Mouse (Mus musculus) layer of hippocampus, adult 9-10 months (tissue): ENCODE results near the gene Traf6.
"Not testable (repeated sequence)": the region's sequence is repeated elsewhere in the genome, so short reads cannot be mapped to it uniquely, and the experiment has no call there.

Source experiments
- DNase-seq: peaks from one replicate; pipeline ENCODE4 v3.0.0; 2022; ENCODE audit warnings: low spot score

Traf6 gene

DNA sequence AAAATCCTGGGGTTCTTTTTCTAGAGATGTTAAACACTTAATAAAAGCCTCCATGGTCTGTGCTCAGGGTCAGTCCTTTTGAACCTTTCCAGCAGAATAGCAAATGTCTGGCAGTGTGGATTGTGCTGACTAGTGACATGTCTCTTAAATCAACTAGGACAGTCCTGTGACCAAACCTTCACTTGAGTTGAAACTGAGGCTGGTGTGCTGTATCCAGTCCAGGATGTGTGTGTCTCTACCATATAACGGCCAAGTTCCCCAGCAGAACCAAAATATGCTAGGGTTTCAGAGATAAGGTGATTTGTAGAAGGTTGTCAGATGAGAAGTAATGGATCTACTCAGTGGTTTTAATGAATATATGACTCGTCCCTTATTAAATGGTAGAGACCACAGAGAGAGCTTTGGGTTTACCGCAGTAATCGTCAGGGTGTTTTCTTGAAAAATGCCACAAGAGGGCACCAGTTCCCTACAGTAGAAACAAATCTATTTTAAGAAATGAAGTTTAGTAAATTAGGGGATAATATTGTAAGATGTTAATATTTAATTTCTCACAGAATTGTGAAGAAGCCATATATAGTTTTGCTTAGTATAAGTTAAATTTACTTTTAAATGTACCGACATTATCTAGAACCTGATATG is 15.5 kb downstream of the Traf6 start:
- DNase-seq = no peak

DNA sequence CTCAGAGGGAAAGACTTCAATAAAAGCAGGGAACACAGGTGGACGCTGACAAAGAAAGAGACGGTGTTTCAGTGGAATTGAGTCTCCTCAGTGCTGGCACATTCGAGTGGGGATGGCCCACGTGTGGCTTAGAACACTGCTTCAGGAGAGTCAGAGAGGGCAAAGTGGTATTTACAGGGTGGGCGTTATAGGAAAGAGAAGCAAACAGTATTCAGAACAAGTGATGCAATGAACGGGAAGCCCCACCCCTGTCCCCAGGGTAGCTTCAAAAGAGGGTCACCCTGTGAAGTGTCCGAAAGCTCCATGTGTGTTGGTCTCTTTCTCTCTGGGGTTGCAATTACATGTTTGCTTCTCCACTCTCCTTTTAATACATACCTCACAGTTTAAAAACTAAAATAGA is 17.4 kb downstream of the Traf6 start:
- DNase-seq = no peak

DNA sequence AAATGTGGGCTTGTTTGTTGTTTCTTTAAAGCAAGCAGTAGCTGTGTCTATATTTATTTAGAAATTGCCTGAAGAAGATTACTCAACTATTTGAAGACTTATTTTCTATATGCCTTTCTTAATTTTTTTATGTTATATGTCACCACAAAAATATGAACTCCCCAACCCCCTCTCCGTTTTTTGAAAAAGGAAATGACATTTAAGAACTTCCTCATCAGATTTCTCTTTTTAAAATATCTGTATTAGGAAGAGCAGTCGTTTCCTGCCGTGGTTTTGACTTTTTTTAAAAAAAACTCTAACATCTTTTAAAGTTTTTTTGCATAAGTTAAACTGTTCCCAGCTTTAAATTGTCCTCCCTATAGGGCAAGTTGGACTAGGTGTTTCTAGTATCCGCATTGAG is 21.1 kb downstream of the Traf6 start:
- DNase-seq = no peak

DNA sequence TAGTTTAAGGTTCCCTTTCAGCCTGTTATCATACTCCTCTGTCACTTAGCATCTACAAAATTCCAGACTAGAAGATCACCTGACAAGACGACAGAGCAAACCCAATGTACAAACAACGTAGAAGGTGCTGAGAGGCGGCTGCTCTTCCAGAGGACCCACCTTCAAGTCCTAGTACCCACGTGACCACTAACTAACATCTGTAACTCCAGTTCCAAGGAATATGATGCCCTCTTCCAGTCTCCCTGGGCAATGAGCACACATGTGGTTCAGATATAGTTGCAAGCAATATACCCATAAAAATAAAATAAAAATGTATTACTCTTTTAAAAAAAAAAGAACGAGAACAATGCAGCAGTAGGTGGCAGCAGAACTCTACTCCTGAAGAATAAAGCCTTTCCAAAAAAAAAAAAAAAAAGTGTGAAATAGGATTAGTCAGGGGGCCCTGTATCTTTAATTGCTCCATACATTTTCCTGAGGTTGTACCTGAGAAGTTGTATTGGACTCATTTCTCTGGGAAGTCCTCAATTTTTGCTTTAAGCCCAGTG is 27.8 kb downstream of the Traf6 start:
- DNase-seq = no peak

DNA sequence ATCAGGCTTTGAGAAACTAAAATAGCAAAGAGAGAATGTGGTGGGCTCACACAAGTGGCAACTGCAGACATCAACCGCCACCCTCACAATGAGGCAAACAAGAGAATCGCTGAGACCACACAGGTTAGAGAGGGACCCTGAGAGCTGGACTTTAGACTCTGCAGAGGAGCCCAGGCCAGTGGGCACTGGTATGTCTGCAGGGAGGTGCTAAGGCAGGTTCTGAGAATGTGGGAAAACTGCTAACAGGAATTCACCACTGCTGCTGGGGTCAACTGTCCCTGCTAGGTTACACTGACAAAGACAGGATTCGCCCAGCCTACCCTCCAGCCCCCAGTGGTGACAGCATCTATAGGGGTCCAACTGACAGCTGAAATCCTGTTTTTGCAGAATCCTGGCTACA is 33.4 kb downstream of the Traf6 start:
- no peak for DNase-seq

DNA sequence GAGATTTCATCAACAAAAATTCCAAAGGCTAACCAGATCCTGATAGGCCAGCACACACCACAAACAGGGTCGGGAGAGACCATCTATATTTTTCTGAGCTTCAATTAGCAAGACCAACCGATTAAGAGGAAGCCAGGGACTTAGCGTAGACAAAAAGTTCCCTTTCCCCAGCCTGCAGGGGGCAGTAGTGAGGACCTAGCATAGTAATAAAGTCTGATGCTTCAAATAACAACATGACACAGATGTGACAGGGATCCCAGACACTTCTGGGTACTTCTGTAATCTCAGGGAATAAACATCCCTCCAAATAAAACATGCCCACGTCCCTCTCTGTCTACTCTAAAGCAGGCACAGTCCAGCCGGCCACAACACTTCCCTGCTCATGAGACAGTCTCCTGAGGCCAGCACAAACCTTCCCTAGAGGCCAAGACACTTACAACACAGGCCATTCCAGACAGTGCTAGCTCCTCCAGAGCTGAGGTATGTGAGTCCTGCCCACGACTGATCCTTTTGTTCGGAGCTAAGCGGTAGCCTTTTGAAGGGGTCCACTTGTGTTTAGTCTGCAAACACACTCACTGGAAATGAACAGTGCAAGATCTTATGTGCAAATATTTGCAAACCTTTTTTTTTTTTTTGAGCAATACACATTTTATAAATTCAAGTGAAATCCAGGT is 37.6 kb downstream of the Traf6 start:
- no peak for DNase-seq

DNA sequence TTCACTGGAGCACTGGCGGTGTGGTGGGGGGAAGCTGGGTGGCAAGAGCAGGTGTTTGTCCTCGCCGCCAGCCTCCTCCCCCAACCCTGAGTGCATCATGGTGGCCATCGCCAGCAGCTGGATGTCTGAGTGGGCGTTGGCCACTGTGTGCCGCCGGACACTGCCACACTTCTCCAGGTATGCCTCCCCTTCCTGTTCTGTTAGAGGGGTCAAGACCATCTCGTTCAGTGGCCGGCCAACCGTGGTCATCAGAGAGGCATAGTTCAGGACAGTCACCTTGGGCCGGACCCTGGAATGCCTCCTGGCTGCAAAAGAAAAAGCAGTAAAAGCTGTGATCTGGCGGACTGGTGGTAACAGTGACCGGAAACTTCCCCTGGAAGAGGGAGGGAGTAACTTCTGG is 38.9 kb downstream of the Traf6 start:
- DNase-seq = no peak

DNA sequence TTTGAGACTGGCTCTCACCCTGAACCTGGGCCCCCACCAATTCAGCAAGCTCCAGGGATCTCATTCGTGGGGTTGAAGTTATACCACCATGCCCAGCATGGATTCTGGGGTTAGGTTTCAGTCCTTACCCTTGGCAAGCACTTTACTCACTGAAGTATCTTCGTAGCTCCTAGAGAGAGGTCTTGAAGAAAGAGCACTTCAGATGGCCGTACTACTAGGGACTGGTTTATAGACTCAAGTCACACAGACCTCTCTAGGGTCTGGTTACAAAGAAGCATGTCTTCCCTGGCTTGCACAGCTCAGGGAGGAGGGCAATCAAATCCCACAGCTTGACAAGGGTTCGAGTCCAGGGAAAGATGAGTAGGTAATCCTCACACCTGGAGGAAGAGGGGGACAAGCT is 43.6 kb downstream of the Traf6 start:
- no peak for DNase-seq

DNA sequence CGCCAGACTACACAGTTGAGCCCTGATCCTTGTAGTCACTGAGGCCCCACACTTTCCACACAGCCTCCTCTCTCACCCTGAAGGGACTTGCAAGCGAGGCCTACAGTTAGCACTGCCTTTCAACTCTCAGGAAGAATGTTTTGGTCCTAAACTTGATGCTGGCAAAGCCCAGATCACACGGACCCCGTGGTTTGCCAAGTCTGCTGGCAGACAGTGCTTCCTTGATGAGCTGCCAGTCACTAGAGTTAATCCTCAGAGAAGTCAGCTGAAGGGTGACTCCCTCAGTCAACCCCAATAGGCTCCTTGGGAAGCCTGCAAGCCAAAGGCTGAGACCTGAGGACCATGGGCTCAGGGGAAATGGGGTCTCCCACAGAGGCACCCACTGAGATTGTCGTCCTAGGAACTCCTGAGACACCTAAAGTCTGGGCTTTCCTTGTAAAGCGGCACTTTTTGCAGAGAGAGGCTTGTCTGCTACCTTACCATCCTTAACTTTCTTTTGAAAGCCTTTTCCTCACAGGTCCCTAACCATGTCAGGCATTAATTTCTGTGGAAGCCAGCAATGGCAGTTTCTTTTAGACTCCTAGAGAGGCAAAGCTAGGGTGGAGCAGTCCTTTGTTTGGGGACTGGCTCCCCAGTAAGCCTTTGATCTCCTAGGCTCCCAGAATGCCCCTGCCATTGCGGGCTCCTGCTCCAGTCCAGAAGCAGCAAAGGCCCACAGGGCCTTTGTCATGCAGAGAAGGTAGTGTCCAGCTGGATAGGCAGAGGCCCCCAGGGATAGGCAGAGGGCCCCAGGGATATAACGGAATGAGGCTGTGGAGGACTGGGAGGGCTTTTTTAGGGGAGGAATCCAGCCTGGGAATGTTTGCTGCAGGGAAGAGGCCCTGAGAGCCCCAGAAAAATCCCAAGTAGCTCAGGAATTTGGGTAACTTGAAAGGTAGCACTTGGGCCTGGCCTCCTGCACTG is 44.4 kb downstream of the Traf6 start:
- no peak for DNase-seq

DNA sequence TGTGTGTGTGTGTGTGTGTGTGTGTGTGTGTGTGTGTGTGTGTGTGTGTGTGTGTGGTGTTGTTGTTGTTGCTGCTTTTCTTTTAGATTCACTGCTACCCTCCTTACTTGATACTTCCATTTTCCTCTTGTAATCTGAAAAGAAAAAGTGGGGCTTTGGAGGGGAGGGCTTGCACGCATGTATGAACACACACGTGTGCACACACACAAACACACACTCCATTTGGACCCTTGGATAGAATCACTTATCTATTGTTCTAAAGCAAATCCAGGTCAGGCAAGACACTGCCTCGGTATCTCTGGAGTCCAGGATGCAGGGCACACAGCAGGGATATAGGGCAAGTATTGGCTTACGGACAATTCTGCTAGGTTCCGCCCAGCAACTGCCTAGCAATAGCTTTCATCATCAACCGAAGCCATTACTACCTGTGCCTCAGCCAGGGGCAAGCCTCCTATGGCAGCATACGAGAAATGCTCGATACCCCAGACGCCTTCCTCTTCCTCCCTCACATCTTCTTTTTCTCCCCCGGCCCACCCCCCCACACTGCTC is 45.2 kb downstream of the Traf6 start:
- no peak for DNase-seq

DNA sequence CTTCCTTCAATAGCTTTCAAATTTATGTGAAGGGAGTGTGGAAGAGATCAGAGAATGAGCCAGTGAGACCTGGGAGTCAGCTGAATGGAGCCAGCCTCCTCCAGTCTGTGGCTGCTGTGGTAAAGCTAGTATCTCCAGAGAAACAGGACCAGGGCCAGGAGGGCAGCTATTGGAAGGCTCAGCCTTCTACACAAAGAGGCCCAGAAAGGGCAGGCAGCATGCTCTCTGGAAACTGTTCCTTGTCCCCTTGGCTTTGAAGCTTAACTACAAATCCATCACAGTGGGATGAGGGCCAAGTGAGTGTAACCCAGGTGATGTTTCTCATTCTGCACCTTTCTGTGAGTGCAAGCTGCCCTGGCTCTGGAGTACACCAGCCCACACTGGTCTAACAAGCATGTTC is 49.6 kb downstream of the Traf6 start:
- no peak for DNase-seq

DNA sequence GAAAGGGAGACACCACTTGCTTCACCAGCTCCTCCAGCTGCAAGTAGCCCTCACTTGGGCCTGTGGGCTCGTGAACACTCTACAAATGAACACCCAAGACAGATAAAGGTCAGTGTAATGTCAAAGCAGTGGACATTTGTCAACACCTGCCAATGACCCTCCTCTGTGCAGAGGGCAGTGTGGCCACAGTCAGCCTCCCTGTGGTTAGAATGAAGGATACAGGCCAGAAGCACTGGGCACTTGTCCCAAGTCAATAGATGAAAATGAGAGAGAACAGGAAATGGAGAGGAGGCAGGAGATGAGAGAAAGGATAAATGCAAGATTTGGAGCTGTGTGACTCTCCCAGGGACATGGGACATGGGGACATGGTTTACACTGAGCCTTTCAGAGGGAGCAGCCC is 51.2 kb downstream of the Traf6 start:
- DNase-seq = no peak

DNA sequence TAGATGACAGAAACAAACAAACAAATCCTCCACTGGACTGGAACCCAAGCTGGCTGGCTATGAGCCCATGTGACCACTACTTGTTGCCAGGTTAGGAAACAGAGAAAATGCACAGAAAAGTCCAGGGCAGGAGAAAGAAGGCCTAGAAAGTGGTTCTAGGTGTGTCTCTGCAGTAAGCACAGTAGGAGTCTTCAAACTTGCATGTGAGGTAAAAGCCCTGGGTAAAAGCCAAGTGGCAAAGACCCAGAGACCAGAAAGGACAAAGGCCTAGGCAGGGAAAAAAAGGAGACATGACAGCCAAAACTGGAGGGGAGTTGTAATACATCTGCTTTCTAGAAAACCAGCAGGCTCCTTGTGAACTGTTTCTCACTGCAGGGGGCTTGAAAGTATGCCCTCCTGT is 52.7 kb downstream of the Traf6 start:
- DNase-seq = no peak

DNA sequence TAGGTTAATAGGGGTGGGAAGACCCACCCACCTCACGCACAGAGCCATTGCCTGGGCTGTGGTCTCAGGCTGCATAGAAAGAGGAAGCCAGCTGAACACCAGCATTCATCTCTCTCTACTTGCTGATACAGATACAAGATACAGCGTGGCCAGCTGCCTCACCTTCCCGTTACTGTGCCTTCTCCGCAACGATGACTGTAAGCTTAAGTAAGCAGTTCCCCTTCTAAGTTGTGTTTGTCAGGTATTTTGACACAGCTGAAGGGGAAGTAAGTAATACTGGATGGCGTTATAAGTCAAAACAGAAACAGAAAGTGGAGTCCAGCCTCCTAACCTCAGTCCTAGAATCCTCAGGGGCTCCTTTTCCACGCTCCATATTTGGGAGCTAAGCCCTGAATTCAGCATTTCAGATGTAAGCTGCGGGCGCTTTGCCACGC is 54.6 kb downstream of the Traf6 start:
- DNase-seq = no peak

DNA sequence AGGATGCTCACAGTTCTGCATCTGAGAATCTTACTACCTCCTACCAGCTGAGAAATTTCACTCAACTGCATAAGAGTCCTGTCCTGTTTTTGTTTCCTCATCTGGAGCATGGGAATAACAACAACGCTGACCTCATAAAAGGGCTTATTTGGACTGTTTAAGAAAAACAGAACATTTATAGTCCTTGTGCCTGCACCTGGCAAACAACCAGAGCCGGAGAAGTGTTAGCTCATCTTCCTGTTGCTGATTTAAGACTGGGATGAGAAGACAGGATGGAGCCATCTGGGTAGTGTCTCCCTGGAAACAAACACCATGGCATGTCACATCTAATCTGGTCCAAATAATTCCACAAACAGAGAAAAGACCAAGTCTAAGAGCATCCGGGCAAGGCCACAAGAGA is 55.3 kb downstream of the Traf6 start:
- no peak for DNase-seq

DNA sequence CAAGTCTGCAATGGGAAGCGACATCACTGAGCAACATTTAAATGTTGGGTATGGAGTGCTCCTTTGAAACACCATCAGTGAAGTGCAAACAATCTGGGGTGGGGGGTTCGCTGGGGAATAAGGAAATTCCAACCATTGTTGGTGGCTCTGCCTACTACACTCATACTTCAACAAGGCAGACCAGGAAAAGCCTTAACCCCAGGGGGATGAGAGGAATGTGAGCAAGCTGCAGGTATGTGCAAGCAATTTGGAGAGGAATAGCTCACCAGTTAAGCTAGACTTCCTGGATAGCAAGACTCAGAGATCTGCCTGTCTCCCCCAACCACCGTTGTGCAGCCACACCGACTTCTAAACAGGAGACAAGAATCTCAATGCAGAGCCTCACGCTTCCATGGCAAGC is 61.7 kb downstream of the Traf6 start:
- no peak for DNase-seq

DNA sequence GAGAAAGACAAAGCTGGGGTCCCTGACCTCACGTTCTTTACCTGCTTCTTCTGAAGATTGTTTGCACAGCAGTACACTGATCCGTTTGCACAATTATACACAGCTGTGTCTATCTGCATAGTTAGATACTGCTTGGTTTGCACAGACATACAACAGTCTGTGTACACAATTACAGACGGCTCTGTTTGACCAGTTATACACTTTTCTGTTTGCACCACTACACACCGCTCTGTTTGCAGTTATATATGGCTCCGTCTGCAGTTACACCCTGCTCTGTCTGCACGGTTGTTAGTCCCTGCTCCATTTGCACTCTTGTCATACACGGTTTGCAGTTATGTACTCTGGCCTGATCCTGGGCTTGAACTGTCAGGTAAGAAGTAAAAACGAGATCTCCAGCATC is 63.4 kb downstream of the Traf6 start:
- no peak for DNase-seq

DNA sequence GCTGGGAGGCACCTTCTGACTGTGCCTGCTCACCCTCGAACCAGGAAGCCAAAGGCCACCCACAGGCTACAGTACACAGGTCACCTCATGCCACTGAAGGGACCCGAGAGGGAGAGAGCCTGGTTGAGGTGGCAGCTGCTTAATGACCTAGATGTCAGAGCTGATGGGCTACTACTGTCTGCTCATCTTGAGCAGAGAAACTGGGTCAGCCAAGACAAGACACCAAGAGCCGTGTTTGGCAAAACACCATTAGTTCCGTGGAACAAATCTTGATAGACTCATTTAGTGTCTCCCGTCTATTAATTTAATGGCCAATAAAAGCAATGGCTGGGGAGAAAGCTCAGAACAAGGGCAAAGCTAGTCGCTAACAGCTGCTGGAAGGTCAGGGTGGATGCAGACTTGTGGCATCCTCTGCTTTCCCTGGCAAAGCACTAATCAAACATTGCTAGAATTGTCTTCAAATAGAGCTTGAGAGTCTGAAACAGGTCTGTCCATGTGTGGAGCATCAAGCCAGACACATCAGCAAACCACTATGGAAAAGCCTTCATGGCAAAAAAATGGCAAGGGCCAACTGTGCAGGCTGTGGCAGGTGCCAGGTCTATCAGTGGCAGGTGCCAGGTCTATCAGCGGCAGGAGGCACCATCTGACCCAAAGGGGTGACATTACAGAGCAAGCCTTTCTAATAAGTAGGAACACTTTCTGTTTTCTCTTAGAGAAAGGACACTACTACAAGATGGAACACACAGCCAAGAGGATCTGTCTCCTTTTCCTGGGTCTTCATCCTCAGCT is 64.0 kb downstream of the Traf6 start:
- no peak for DNase-seq

DNA sequence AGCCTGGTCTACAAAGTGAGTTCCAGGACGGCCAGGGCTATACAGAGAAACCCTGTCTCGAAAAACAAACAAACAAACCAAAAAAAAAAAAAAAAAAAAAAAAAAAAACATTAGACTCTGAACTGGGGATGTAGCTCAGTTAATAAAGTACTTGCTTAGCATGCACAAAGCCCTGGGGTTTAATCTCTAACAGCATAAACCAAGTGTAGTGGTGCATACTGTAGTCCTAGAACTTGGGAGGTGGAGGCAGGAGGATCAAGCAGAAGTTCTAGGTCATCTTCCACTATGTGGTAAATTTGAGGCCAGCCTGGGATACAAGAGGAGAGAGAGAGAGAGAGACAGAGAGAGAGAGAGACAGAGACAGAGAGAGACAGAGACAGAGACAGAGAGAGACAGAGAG is 67.4 kb downstream of the Traf6 start:
- DNase-seq = not testable (repeated sequence)

DNA sequence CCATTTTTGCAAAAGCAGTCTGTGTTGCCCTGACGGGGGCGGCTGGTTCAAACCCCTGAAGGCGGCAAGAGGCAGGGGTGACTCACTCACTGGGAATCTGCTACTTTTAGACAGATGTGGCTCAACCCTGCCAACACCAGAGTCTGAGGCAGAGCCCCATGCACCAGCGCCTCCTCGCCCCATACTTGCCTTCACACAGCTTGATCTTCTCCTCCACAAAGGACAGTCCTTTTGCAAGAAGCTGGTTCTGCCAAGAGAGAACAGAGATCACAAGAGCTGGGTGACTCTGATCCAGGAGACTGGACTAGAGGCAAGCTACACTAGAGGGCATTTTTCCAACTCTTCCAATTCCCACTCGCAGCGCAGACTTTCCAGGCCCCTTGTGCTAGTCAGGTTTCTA is 68.3 kb downstream of the Traf6 start:
- DNase-seq = no peak
